Mouse (Mus musculus) CH12.LX (cell line): ENCODE results near the gene Tbc1d9. TPM values are rescaled to one million over a fixed set of nuclear protein-coding genes. Genes with fewer than 3 reads are reported as not detected.

ENCODE experiments used
- DNase-seq: peaks from one replicate; pipeline ENCODE4 v3.0.0-alpha.2; 2013; ENCODE audit errors: extremely low read depth
- H3K27ac ChIP-seq: 2 replicates; pipeline ENCODE4 v1.5.1; 2012; ENCODE audit warnings: low read depth, mild to moderate bottlenecking, control low read depth, moderate library complexity; ENCODE audit not compliant: insufficient read depth
- H3K27me3 ChIP-seq: replicated peaks from 2 replicates; pipeline ENCODE3; 2012; ENCODE audit warnings: inconsistent platforms
- H3K36me3 ChIP-seq, 2 experiments: replicated peaks in 1 of 2; 2 replicates each; pipeline versions ENCODE3 to v1.6.1; 2012; ENCODE audit warnings: inconsistent platforms in 1 of 2, low read length in 1 of 2, mild to moderate bottlenecking in 1 of 2, mixed read lengths in 1 of 2, moderate library complexity in 1 of 2; ENCODE audit not compliant: control insufficient read depth in 1 of 2, insufficient read depth in 1 of 2
- H3K4me1 ChIP-seq, 2 experiments: 2 replicates each; pipeline ENCODE4 v1.6.1; 2012; ENCODE audit warnings: inconsistent platforms in 1 of 2, moderate library complexity in 1 of 2; ENCODE audit not compliant: insufficient read depth in 2 of 2, control insufficient read depth in 1 of 2
- H3K4me2 ChIP-seq: 2 replicates; pipeline ENCODE4 v1.6.1; 2012; ENCODE audit warnings: low read depth, mild to moderate bottlenecking, control low read depth; ENCODE audit not compliant: poor library complexity, insufficient read depth, severe bottlenecking
- H3K4me3 ChIP-seq, 3 experiments: fragments of 150-350 bp in 1 of 3; sonication (generic) in 1 of 3; replicated peaks in 1 of 3; 2 replicates each; pipeline versions ENCODE3 to v1.5.1; 2011 to 2012; ENCODE audit warnings: low read depth in 2 of 3, low read length in 2 of 3, mild to moderate bottlenecking in 2 of 3, moderate library complexity in 2 of 3, control low read depth in 1 of 3, improper control_type of control experiment in 1 of 3, inconsistent platforms in 1 of 3, mixed read lengths in 1 of 3; ENCODE audit not compliant: poor library complexity in 1 of 3
- H3K79me2 ChIP-seq: replicated peaks from 2 replicates; pipeline ENCODE4 v1.6.1; 2012; ENCODE audit warnings: mild to moderate bottlenecking, moderate library complexity; ENCODE audit not compliant: control insufficient read depth, poor library complexity, insufficient read depth, severe bottlenecking; ENCODE audit errors: extremely low read depth
- H3K9ac ChIP-seq: 2 replicates; pipeline ENCODE4 v1.6.1; 2012; ENCODE audit warnings: low read depth, mild to moderate bottlenecking, control low read depth, moderate library complexity; ENCODE audit not compliant: insufficient read depth
- H3K9me3 ChIP-seq: replicated peaks from 2 replicates; pipeline ENCODE3; 2012; ENCODE audit warnings: low read length, inconsistent platforms, mixed read lengths
- BHLHE40 ChIP-seq: IDR thresholded peaks from 2 replicates; pipeline ENCODE4 v1.6.1; 2011; ENCODE audit warnings: mild to moderate bottlenecking, low read depth, low read length, improper control_type of control experiment
- CHD1 ChIP-seq: IDR thresholded peaks from 2 replicates; pipeline ENCODE4 v1.6.1; 2012; ENCODE audit warnings: low read depth, low read length, improper control_type of control experiment, inconsistent platforms
- GABPA ChIP-seq: IDR thresholded peaks from 2 replicates; pipeline ENCODE4 v1.6.1; 2012; ENCODE audit warnings: low read depth, low read length, improper control_type of control experiment, inconsistent platforms; ENCODE audit not compliant: insufficient replicate concordance
- JUN ChIP-seq: IDR thresholded peaks from 2 replicates; pipeline ENCODE4 v1.6.1; 2011; ENCODE audit warnings: low read depth, mild to moderate bottlenecking, low read length, improper control_type of control experiment, moderate library complexity; ENCODE audit not compliant: insufficient read depth
- MEF2A ChIP-seq: IDR thresholded peaks from 2 replicates; pipeline ENCODE4 v1.6.1; 2014; ENCODE audit warnings: low read depth, mild to moderate bottlenecking, inconsistent platforms, low read length, improper control_type of control experiment, borderline replicate concordance
- MXI1 ChIP-seq: IDR thresholded peaks from 2 replicates; pipeline ENCODE4 v1.6.1; 2011; ENCODE audit warnings: mild to moderate bottlenecking, low read depth, low read length, improper control_type of control experiment
- MYC ChIP-seq: IDR thresholded peaks from 2 replicates; pipeline ENCODE4 v1.6.1; 2011; ENCODE audit warnings: low read depth, mild to moderate bottlenecking, improper control_type of control experiment, low read length
- NELFE ChIP-seq: IDR thresholded peaks from 2 replicates; pipeline ENCODE4 v1.6.1; 2011; ENCODE audit warnings: low read depth, low read length, improper control_type of control experiment
- PAX5 ChIP-seq: IDR thresholded peaks from 2 replicates; pipeline ENCODE4 v1.6.1; 2012; ENCODE audit warnings: low read length, inconsistent platforms, mixed read lengths
- POLR2A ChIP-seq: IDR thresholded peaks from 2 replicates; pipeline ENCODE4 v1.6.1; 2011; ENCODE audit warnings: low read depth, mild to moderate bottlenecking, improper control_type of control experiment, low read length
- POLR2AphosphoS2 ChIP-seq: IDR thresholded peaks from 2 replicates; pipeline ENCODE4 v1.6.1; 2011; ENCODE audit warnings: low read depth, low read length, improper control_type of control experiment
- SIN3A ChIP-seq: IDR thresholded peaks from 2 replicates; pipeline ENCODE4 v1.6.1; 2012; ENCODE audit warnings: low read length, improper control_type of control experiment, inconsistent platforms
- TBP ChIP-seq: conservative IDR thresholded peaks from 2 replicates; pipeline ENCODE4 v1.6.1; 2011; ENCODE audit warnings: low read depth, low read length, improper control_type of control experiment
- TCF12 ChIP-seq: IDR thresholded peaks from 2 replicates; pipeline ENCODE4 v1.6.1; 2014; ENCODE audit warnings: low read depth, mild to moderate bottlenecking, inconsistent platforms, low read length, improper control_type of control experiment
- UBTF ChIP-seq: IDR thresholded peaks from 2 replicates; pipeline ENCODE4 v1.6.1; 2012; ENCODE audit warnings: low read depth, mild to moderate bottlenecking, inconsistent platforms, low read length, improper control_type of control experiment, moderate library complexity
- USF2 ChIP-seq: conservative IDR thresholded peaks from 2 replicates; pipeline ENCODE4 v1.6.1; 2011; ENCODE audit warnings: low read depth, low read length, improper control_type of control experiment
- ZC3H11A ChIP-seq: IDR thresholded peaks from 2 replicates; pipeline ENCODE4 v1.6.1; 2012; ENCODE audit warnings: low read depth, mild to moderate bottlenecking, inconsistent platforms, low read length, improper control_type of control experiment
- ZMIZ1 ChIP-seq: IDR thresholded peaks from 2 replicates; pipeline ENCODE4 v1.6.1; 2012; ENCODE audit warnings: low read depth, mild to moderate bottlenecking, inconsistent platforms, low read length, improper control_type of control experiment
- dilution Hi-C: fragments of 300-500 bp; cut with MboI; formaldehyde crosslinking; loops from 2 replicates; pipeline ENCODE4 v1.14.3; 2020; ENCODE audit warnings: low sequenced_read_pairs; ENCODE audit not compliant: extremely low pct_unique_long_range_greater_than_20kb, extremely low pct_ligation_motif_present
- in situ Hi-C: fragments of 300-500 bp; cut with MboI; formaldehyde crosslinking; loops from 3 replicates; pipeline ENCODE4 v1.14.3; 2019; ENCODE audit warnings: low sequenced_read_pairs, low pct_ligation_motif_present, low pct_unique_long_range_greater_than_20kb, mixed read lengths
- polyA plus RNA-seq: library from polyadenylated mRNA; unstranded; fragments of >175 nt; gene quantifications from 2 replicates; pipeline ENCODE4 v1.2.1, GENCODE M21; 2012; ENCODE audit warnings: low read depth; ENCODE audit not compliant: insufficient read length
- total RNA-seq, 2 experiments: library from RNA; depleted of rRNA; stranded (reverse); fragments of 300-350 nt in 1 of 2; fragments of >200 nt in 1 of 2; gene quantifications; 2 replicates each; pipeline ENCODE4 v1.2.3; 2012 to 2014

Tbc1d9 gene
- total and polyA plus RNA-seq, 3 experiments: 1.3 to 5.0 (median 1.6) TPM

DNA sequence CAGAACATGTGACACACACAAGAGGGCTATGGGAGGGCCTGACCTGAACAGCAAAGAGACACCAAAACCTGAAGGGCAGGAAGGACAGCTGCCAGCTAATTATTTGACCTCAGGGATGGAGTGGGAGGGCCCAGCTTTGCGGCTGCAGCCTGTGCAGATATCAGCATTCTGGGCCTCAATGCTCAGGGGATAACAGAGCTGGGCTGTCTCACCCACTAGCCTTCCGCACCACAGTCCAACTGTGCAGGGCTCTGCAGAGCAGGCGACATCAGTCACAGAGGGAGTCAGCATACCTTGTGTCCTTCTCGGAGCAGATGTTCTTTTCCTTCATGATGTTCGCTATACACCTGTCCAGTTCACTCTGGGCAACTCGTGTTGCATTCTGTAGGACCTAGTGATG, 157.2 kb downstream of the Tbc1d9 start:
- H3K27ac ChIP-seq: no peak overlapping the region
- TF ChIP-seq MXI1 (no peak), USF2 (no peak), CHD1 (no peak), GABPA (no peak), JUN (no peak), MEF2A (no peak), POLR2AphosphoS2 (no peak), PAX5 (no peak), ZC3H11A (no peak), TBP (no peak), MYC (no peak), NELFE (no peak), ZMIZ1 (no peak), POLR2A (no peak), BHLHE40 (no peak), UBTF (no peak), TCF12 (no peak), SIN3A (no peak)
- TF ChIP-seq, all 38 proteins: peak for 0

More for the DNA sequence above, 157.2 kb downstream of the Tbc1d9 start:
- dilution Hi-C loops (no loop called here), in situ Hi-C loops (no loop called here)
- Histone ChIP-seq H3K36me3 (peaks cover 31 to 58% of the 10 kb centered on the region in 2 experiments), H3K4me2 (no peak overlapping the region), H3K9me3 (no peaks in the 10 kb centered on the region), H3K27me3 (no peaks in the 10 kb centered on the region), H3K79me2 (no peaks in the 10 kb centered on the region), H3K9ac (no peak overlapping the region), H3K4me3 (no peak overlapping the region), H3K4me1 (no peaks in the 10 kb centered on the region)
- no peak for DNase-seq

Other genes with a start within 250 kb of the Tbc1d9 start
- 0.81 and 0.88 TPM in 2 replicates for gene Gm10645, start 818 bp downstream of the Tbc1d9 start, total RNA-seq (2012; rRNA removed)
- not detected in 2 replicates for gene Gm10645, start 818 bp downstream of the Tbc1d9 start, total RNA-seq (2014; rRNA removed)
- gene Gm10645, start 818 bp downstream of the Tbc1d9 start, polyA plus RNA-seq: not detected in 2 replicates
- not detected in 2 replicates for gene Ucp1, start 125.0 kb downstream of the Tbc1d9 start, total RNA-seq (2012; rRNA removed)
- gene Ucp1, start 125.0 kb downstream of the Tbc1d9 start, total RNA-seq (2014; rRNA removed): not detected in 2 replicates
- not detected in 2 replicates for gene Ucp1, start 125.0 kb downstream of the Tbc1d9 start, polyA plus RNA-seq
- 6.0 and 7.7 TPM in 2 replicates for gene Elmod2, start 167.1 kb downstream of the Tbc1d9 start, total RNA-seq (2012; rRNA removed)
- gene Elmod2, start 167.1 kb downstream of the Tbc1d9 start, total RNA-seq (2014; rRNA removed): 9.8 and 10.8 TPM in 2 replicates
- gene Elmod2, start 167.1 kb downstream of the Tbc1d9 start, polyA plus RNA-seq: 6.6 and 7.4 TPM in 2 replicates
- gene Mgat4d, start 183.1 kb downstream of the Tbc1d9 start, total RNA-seq (2012; rRNA removed): not detected in 2 replicates
- not detected in 2 replicates for gene Mgat4d, start 183.1 kb downstream of the Tbc1d9 start, total RNA-seq (2014; rRNA removed)
- gene Mgat4d, start 183.1 kb downstream of the Tbc1d9 start, polyA plus RNA-seq: 0.17 TPM in 1 of 2 replicates, not detected in the other
- 0.59 TPM in 2 replicates for gene Clgn, start 224.5 kb downstream of the Tbc1d9 start, total RNA-seq (2012; rRNA removed)
- 1.2 and 1.3 TPM in 2 replicates for gene Clgn, start 224.5 kb downstream of the Tbc1d9 start, total RNA-seq (2014; rRNA removed)
- 1.4 and 1.5 TPM in 2 replicates for gene Clgn, start 224.5 kb downstream of the Tbc1d9 start, polyA plus RNA-seq